Mouse (Mus musculus) hindbrain, postnatal 0 days (tissue): ENCODE results near the gene Ercc5. TPM values are rescaled to one million over a fixed set of nuclear protein-coding genes. Genes with fewer than 3 reads are reported as not detected.

Experiments used
- ATAC-seq: fragments of 200-750 bp; cut with Nextera tagmentation; 2 replicates; pipeline ENCODE4 v1.8.0; 2017; ENCODE audit warnings: mild to moderate bottlenecking, moderate TSS enrichment, moderate library complexity
- DNase-seq: peaks from one replicate; pipeline ENCODE4 v3.0.0-alpha.2; 2015; ENCODE audit warnings: low spot score
- H3K27ac ChIP-seq: fragments of 300-500 bp; sonication (generic); 2 replicates; pipeline ENCODE4 v1.5.1; 2014; ENCODE audit warnings: mild to moderate bottlenecking
- H3K27me3 ChIP-seq: fragments of 300-500 bp; sonication (generic); 2 replicates; pipeline ENCODE4 v1.6.1; 2014; ENCODE audit warnings: low read length, mixed read lengths; ENCODE audit not compliant: insufficient read depth
- H3K36me3 ChIP-seq: fragments of 300-500 bp; sonication (generic); 2 replicates; pipeline ENCODE4 v1.6.1; 2014; ENCODE audit warnings: low read length, mixed read lengths; ENCODE audit not compliant: insufficient read depth
- H3K4me1 ChIP-seq: fragments of 300-500 bp; sonication (generic); 2 replicates; pipeline ENCODE4 v1.6.1; 2014; ENCODE audit warnings: antibody characterized with exemption, low read length, mixed read lengths; ENCODE audit not compliant: insufficient read depth
- H3K4me2 ChIP-seq: fragments of 300-500 bp; sonication (generic); 2 replicates; pipeline ENCODE4 v1.6.1; 2014; ENCODE audit warnings: low read depth, mild to moderate bottlenecking, low read length, moderate library complexity, mixed read lengths
- H3K4me3 ChIP-seq: fragments of 300-500 bp; sonication (generic); 2 replicates; pipeline ENCODE4 v1.5.1; 2014; ENCODE audit warnings: low read length
- H3K9ac ChIP-seq: fragments of 300-500 bp; sonication (generic); replicated peaks from 2 replicates; pipeline ENCODE4 v1.6.1; 2014; ENCODE audit warnings: mild to moderate bottlenecking, low read length, moderate library complexity, mixed read lengths
- H3K9me3 ChIP-seq: fragments of 300-500 bp; sonication (generic); 2 replicates; pipeline ENCODE4 v1.6.1; 2016; ENCODE audit warnings: low read length, mixed read lengths
- CTCF ChIP-seq: IDR thresholded peaks from 2 replicates; pipeline ENCODE4 v1.5.1; 2016; ENCODE audit warnings: antibody characterized with exemption, control low read depth, low read depth
- WGBS: fragments of 180-500 bp; shearing (Covaris S2); extraction: QIAGEN DNeasy Blood & Tissue Kit; methylation state at CpG from one replicate; pipeline ENCODE4 v1.1.7; 2014; 5-methylcytosine and 5-hydroxymethylcytosine counted together
- polyA plus RNA-seq: library from polyadenylated mRNA; unstranded; fragments of >200 nt; fragmentation: Nextera tagmentation; extraction: Ambion mirVana; gene quantifications from 2 replicates; pipeline ENCODE4 v1.2.1, GENCODE M21; 2015
- total RNA-seq: library from RNA; depleted of rRNA; stranded (reverse); fragments of >200 nt; gene quantifications from 2 replicates; pipeline ENCODE4 v1.2.3, GENCODE M21; 2014; rRNA removed

Ercc5 gene
- total and polyA plus RNA-seq, 2 experiments from 2014 or later, result 13.0 to 21.0 TPM

- Histone ChIP-seq H3K27me3 (no peaks in the 10 kb centered on the region), H3K9me3 (no peaks in the 10 kb centered on the region), H3K36me3 (no peaks in the 10 kb centered on the region), H3K9ac (no peak overlapping the region), H3K4me2 (no peak overlapping the region), H3K27ac (no peak overlapping the region), H3K4me1 (no peaks in the 10 kb centered on the region), H3K4me3 (no peak overlapping the region)
- TF ChIP-seq CTCF, result no peak
- DNase-seq, result no peak
- no peak for ATAC-seq
- 48% methylated on average over 2 of the region's 2 CpGs for WGBS
Observed at GRCm38 (mm10) chr1:44214443-44214842, 66.9 kb downstream of the Ercc5 start.

GRCm38 (mm10) chr1:44216352-44217116 is 69.0 kb downstream of the Ercc5 start:
- H3K27ac ChIP-seq, result no peak overlapping the region
- no peaks in the 10 kb centered on the region for H3K9me3 ChIP-seq
- no peaks in the 10 kb centered on the region for H3K36me3 ChIP-seq
- DNase-seq, result peak; percentile 28
- no peak overlapping the region for H3K4me3 ChIP-seq
- 63% methylated on average over 2 of the region's 2 CpGs for WGBS
- no peaks in the 10 kb centered on the region for H3K4me1 ChIP-seq
- H3K9ac ChIP-seq, result no peak overlapping the region
- no peak overlapping the region for H3K4me2 ChIP-seq
- H3K27me3 ChIP-seq, result no peaks in the 10 kb centered on the region
- ATAC-seq, result no peak
- TF ChIP-seq CTCF, result no peak

- Histone ChIP-seq H3K27ac (no peak overlapping the region), H3K4me1 (no peaks in the 10 kb centered on the region), H3K36me3 (no peaks in the 10 kb centered on the region), H3K9me3 (no peaks in the 10 kb centered on the region), H3K4me3 (no peak overlapping the region), H3K9ac (no peak overlapping the region), H3K27me3 (no peaks in the 10 kb centered on the region), H3K4me2 (no peak overlapping the region)
- ATAC-seq, result no peak
- no peak for DNase-seq
- TF ChIP-seq CTCF, result no peak
- 70% methylated on average over 2 of the region's 2 CpGs for WGBS
Observed at GRCm38 (mm10) chr1:44217118-44217517, 69.6 kb downstream of the Ercc5 start.

GRCm38 (mm10) chr1:44218876-44219275 is 71.3 kb downstream of the Ercc5 start, which contains the start of gene Mettl21e:
Mettl21e (minus strand) TSS chr1:44218961.
- ATAC-seq (no peak), DNase-seq (no peak)
- TF ChIP-seq CTCF, result no peak
- H3K27ac ChIP-seq, result no peak within 1 kb of the TSS
- no peaks in the 10 kb centered on the region for H3K27me3 ChIP-seq
- no peak within 1 kb of the TSS for H3K9ac ChIP-seq
- no peak within 1 kb of the TSS for H3K4me3 ChIP-seq
- no peaks in the 10 kb centered on the region for H3K9me3 ChIP-seq
- WGBS, result 63% methylated on average over 1 of the region's 1 CpGs
- H3K4me2 ChIP-seq, result no peak within 1 kb of the TSS
- no peaks in the 10 kb centered on the region for H3K4me1 ChIP-seq
- H3K36me3 ChIP-seq, result no peaks in the 10 kb centered on the region

DNA sequence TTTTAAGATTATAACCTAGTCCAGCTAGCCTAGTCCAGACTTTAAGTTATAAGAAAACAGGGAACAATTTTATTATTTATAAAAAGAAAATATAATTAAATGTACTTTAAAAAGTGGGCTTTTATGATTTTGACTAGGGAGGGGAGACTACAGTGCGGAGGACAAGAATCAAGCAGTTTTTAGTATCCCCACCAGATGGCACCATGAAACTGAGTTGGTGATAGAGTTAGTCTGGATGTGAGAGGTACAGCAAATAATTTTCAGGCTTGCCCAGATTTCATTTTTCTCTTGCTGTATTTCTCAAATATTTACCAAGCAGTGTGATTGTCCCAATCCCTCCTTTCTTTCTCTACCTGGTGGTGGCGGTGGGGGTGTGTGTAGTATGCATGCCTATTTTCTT is 81.5 kb downstream of the Ercc5 start:
- H3K36me3 ChIP-seq, result no peaks in the 10 kb centered on the region
- WGBS, result 59% methylated on average over 2 of the region's 2 CpGs
- H3K9ac ChIP-seq, result no peak overlapping the region
- H3K27me3 ChIP-seq, result no peaks in the 10 kb centered on the region
- no peak overlapping the region for H3K27ac ChIP-seq
- no peak overlapping the region for H3K4me3 ChIP-seq
- no peak overlapping the region for H3K4me2 ChIP-seq
- no peaks in the 10 kb centered on the region for H3K9me3 ChIP-seq
- DNase-seq (peak; percentile 78), ATAC-seq (peak; percentile 89)
- H3K4me1 ChIP-seq, result no peaks in the 10 kb centered on the region
- peak; percentile 82 for TF ChIP-seq CTCF

Other genes starting within 250 kb of the Ercc5 start
- gene Tpp2, start 214.1 kb upstream of the Ercc5 start, total RNA-seq, result 26.4 and 28.5 TPM in 2 replicates
- gene Tpp2, start 214.1 kb upstream of the Ercc5 start, polyA plus RNA-seq, result 46.2 and 49.8 TPM in 2 replicates
- gene Mettl21c, start 127.7 kb upstream of the Ercc5 start, total RNA-seq, result 0.21 and 0.86 TPM in 2 replicates
- 1.5 and 1.8 TPM in 2 replicates for gene Mettl21c, start 127.7 kb upstream of the Ercc5 start, polyA plus RNA-seq
- 0.04 TPM in 1 of 2 replicates, not detected in the other for gene Gm8251, start 85.8 kb upstream of the Ercc5 start, total RNA-seq
- 0.03 and 0.05 TPM in 2 replicates for gene Gm8251, start 85.8 kb upstream of the Ercc5 start, polyA plus RNA-seq
- 10.6 and 14.2 TPM in 2 replicates for gene Tex30, start 45.3 kb upstream of the Ercc5 start, total RNA-seq
- 44.0 and 47.5 TPM in 2 replicates for gene Tex30, start 45.3 kb upstream of the Ercc5 start, polyA plus RNA-seq
- 7.4 and 8.4 TPM in 2 replicates for gene Kdelc1, start 28.9 kb upstream of the Ercc5 start, total RNA-seq
- gene Kdelc1, start 28.9 kb upstream of the Ercc5 start, polyA plus RNA-seq, result 15.9 and 17.4 TPM in 2 replicates
- 28.0 and 30.0 TPM in 2 replicates for gene Bivm, start 28.8 kb upstream of the Ercc5 start, total RNA-seq
- gene Bivm, start 28.8 kb upstream of the Ercc5 start, polyA plus RNA-seq, result 20.9 and 21.3 TPM in 2 replicates
- gene Mettl21e, start 71.2 kb downstream of the Ercc5 start, total RNA-seq, result not detected in 2 replicates
- not detected in 2 replicates for gene Mettl21e, start 71.2 kb downstream of the Ercc5 start, polyA plus RNA-seq